Mouse (Mus musculus) left cerebral cortex, postnatal 36 days (tissue): ENCODE results near the gene Zfp385a. TPM values are rescaled to one million over a fixed set of nuclear protein-coding genes. Genes with fewer than 3 reads are reported as not detected.
A peak's percentile ranks its signal among the peaks of the same experiment; 100 is the strongest.

ENCODE experiments used
- DNase-seq, 2 experiments: peaks; one replicate each; pipeline ENCODE4 v3.0.0; 2021 to 2022; ENCODE audit warnings: low spot score in 2 of 2, mixed read lengths in 1 of 2
- intact Hi-C: fragments of 180-260 bp; cut with DNase I; formaldehyde crosslinking; loops from one replicate; pipeline ENCODE4 v1.15.1; 2025
- total RNA-seq, 2 experiments: library from RNA; stranded (reverse); gene quantifications; 2 replicates each; pipeline ENCODE4 v1.2.3; 2021

Gene Zfp385a
- total RNA-seq, 2 experiments from 2014 or later: 64.4 to 73.5 TPM

- DNase-seq: peak; percentile 72 to 78
- intact Hi-C loops: no loop called here
These were observed 2.5 kb upstream of the Zfp385a start for GRCm38 (mm10) chr15:103342415-103342814.

- DNase-seq: no peak
- intact Hi-C loops: no loop called here
These were observed 1.7 kb upstream of the Zfp385a start for GRCm38 (mm10) chr15:103341547-103341946.

- intact Hi-C loops: no loop called here
- DNase-seq: no peak
These were observed 893 bp upstream of the Zfp385a start for GRCm38 (mm10) chr15:103340786-103341185.

GRCm38 (mm10) chr15:103339166-103339960, 530 bp downstream of the Zfp385a start:
- DNase-seq: peak in 1 of 2 experiments; percentile 42
- intact Hi-C loops: no loop called here

GRCm38 (mm10) chr15:103338829-103339165, 1.1 kb downstream of the Zfp385a start:
- DNase-seq: no peak
- intact Hi-C loops: no loop called here

GRCm38 (mm10) chr15:103336996-103337667, 2.8 kb downstream of the Zfp385a start:
- no peak for DNase-seq

GRCm38 (mm10) chr15:103335488-103336235, 4.2 kb downstream of the Zfp385a start:
- no peak for DNase-seq
- intact Hi-C loops: no loop called here

More at GRCm38 (mm10) chr15:103336996-103337667, 2.8 kb downstream of the Zfp385a start:
- intact Hi-C loops: no loop called here

- intact Hi-C loops: no loop called here
- no peak for DNase-seq
These were observed 4.9 kb downstream of the Zfp385a start for GRCm38 (mm10) chr15:103335040-103335439.

GRCm38 (mm10) chr15:103334194-103334593, 5.7 kb downstream of the Zfp385a start:
- no peak for DNase-seq
- intact Hi-C loops: no loop called here

- intact Hi-C loops: no loop called here
- no peak for DNase-seq
These were observed 6.2 kb downstream of the Zfp385a start for GRCm38 (mm10) chr15:103333738-103334137.

- DNase-seq: no peak
- intact Hi-C loops: no loop called here
These were observed 6.7 kb downstream of the Zfp385a start for GRCm38 (mm10) chr15:103333081-103333615.

- intact Hi-C loops: no loop called here
- peak; percentile 74 to 78 for DNase-seq
These were observed 16.2 kb downstream of the Zfp385a start for GRCm38 (mm10) chr15:103323455-103324247.

GRCm38 (mm10) chr15:103323070-103323454, 16.8 kb downstream of the Zfp385a start:
- intact Hi-C loops: no loop called here
- peak in 1 of 2 experiments; percentile 55 for DNase-seq

GRCm38 (mm10) chr15:103322396-103322795, 17.5 kb downstream of the Zfp385a start:
- intact Hi-C loops: no loop called here
- no peak for DNase-seq

GRCm38 (mm10) chr15:103321076-103321475, 18.8 kb downstream of the Zfp385a start:
- no peak for DNase-seq

GRCm38 (mm10) chr15:103318201-103318816, 21.6 kb downstream of the Zfp385a start:
- intact Hi-C loops: no loop called here
- DNase-seq: no peak

More at GRCm38 (mm10) chr15:103321076-103321475, 18.8 kb downstream of the Zfp385a start:
- intact Hi-C loops: no loop called here

GRCm38 (mm10) chr15:103317731-103318130, 22.2 kb downstream of the Zfp385a start:
- intact Hi-C loops: no loop called here
- DNase-seq: no peak

- no peak for DNase-seq
- intact Hi-C loops: no loop called here
These were observed 22.8 kb downstream of the Zfp385a start for GRCm38 (mm10) chr15:103317120-103317519.
